Mouse (Mus musculus) layer of hippocampus, adult 11-12 months (tissue): Measurements from ENCODE around the gene AU018091.
"Not testable (repeated sequence)": the region's sequence is repeated elsewhere in the genome, so short reads cannot be mapped to it uniquely, and the experiment has no call there.

Experiments
- DNase-seq: peaks from one replicate; pipeline ENCODE4 v3.0.0; 2022; ENCODE audit warnings: low spot score

The AU018091 gene

GRCm38 (mm10) chr7:3166270-3166669, 2.7 kb downstream of the AU018091 start:
- DNase-seq: no peak

DNA sequence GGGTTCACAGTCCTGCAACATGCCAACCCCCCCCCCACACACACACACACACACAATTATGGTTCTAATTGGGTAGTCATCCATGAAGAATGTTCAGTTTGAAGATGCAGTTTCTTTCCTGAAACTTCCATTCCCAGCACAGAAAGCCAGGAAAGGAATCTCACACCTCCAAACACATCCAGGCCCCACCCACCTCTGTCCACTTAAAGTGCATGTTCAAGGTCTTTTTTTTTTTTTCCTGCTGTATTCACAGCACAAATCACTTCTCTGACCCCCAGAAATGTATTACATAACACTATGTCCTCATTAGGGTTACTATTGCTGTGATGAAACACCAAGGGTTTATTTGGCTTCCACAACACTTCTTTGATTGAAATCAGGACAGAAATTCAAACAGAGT, 4.0 kb downstream of the AU018091 start:
- DNase-seq: no peak

DNA sequence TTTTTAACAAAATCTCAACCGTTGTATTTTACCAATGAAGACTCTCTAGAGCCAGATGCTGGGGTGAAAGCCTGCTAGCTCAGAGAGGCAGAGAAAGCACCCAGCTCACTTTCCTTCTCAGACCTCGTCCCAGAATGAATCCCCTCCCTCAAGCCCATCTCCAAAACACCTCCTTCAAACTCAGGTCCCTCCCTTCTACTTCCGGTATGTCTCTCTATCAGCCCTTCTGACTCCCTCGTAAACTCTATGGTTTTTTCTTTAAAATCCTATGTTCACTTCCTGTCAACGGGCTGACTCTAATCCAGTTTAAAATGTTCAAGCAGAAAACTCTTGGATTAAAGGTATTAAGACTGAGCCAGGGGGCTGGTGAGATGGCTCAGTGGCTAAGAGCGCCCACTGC, 4.6 kb downstream of the AU018091 start:
- DNase-seq: no peak

GRCm38 (mm10) chr7:3150376-3150775, 18.6 kb downstream of the AU018091 start:
- no peak for DNase-seq

GRCm38 (mm10) chr7:3146072-3146471, 22.9 kb downstream of the AU018091 start:
- DNase-seq: no peak

GRCm38 (mm10) chr7:3143329-3143728, 25.7 kb downstream of the AU018091 start:
- DNase-seq: no peak

GRCm38 (mm10) chr7:3135606-3136005, 33.4 kb downstream of the AU018091 start:
- DNase-seq: no peak

DNA sequence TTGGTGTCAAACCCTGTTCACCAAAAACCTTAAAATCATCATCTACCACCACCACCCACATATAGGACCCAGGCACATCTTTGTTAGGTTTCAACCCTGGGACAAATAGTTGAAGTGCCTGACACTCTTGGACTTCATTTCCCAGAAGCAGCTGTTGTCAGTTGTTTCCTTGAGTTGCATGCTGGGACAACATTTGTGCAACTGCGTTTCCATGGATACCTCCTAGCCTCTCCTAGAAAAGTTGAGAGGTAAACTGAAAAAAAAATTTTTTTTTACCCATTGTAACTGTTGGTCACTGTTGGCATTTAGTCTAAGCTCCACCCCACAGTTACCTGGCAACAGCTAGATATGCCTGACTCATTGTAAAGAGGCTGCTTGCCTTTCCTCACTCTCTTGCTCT, 34.3 kb downstream of the AU018091 start:
- DNase-seq: no peak

- DNase-seq: no peak
Measured at GRCm38 (mm10) chr7:3130342-3130741, 38.7 kb downstream of the AU018091 start.

- DNase-seq: not testable (repeated sequence)
Measured at GRCm38 (mm10) chr7:3128564-3128963, 40.4 kb downstream of the AU018091 start.

GRCm38 (mm10) chr7:3111193-3111592, 57.8 kb downstream of the AU018091 start:
- DNase-seq: not testable (repeated sequence)

- DNase-seq: not testable (repeated sequence)
Measured at GRCm38 (mm10) chr7:3106516-3107077, 62.4 kb downstream of the AU018091 start.
